Mouse (Mus musculus): ENCODE data around the gene Thsd7a.

Gene Thsd7a

DNA sequence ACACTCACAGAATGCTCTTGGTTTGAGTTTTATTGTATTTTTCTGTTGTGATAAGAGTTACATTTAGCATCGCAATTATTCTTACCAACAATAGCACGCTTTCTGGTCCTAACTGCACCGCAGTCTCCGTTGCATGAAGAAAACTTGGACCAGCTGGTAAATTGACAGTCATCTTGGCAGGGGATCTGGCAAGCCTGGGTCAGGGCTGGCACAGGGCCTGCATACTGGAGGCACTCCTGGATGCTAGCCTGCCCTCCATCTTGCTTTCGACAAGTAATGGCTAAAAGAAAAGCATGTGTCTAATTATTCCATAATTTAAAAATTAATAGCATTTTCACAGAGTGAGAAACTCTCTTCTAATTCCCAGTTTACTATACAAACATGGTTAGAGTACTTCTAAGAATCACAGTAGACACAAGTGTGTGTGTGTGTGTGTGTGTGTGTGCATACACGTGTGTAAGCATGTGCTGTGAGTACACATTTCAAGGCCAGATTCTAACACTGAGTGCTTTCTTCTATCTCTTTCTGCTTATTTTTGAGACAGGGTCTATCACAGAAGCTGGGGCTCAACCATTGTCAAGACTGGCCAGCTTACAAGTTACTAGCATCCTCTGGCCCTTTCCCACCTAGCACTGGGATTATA, 368.0 kb downstream of the Thsd7a start:
- peak; percentile 85 to 89 for DNase-seq

DNA sequence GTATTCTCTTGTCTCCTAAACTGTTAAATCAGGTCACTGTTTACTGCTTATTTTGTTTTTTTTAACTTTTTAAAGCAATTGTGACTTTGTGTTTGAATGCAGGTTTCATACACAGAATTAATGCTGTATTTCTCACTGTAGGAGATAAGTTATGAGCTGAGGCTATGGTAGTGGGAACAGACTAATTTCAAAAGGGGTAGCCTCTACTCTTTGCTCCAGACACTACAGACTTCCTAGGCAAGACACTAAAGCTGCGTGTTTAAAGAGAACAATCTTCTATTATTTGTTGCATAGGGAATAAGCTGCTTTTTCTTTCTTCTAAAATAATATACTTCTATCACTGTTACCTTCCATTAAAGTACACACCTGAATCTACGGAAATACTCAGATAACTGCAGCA, 368.5 kb downstream of the Thsd7a start:
- no peak for DNase-seq

DNA sequence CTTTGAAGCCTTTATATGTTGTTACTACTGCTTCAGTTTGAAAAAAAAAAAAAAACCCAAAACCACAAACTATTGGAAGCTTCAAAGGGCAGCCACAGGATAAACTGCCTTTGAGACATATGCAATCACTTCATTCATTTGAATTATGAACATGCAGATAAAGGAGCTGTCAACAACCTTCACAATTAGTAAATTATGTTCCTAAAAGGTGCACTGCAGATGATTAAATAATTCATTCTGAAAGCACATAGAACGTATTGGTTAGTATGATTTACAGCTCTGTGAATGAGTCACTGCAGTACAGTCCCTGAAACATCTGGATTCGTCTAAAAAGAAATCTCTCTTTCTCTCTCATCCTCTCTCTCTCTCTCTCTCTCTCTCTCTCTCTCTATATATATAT, 390.5 kb downstream of the Thsd7a start:
- no peak for DNase-seq

DNA sequence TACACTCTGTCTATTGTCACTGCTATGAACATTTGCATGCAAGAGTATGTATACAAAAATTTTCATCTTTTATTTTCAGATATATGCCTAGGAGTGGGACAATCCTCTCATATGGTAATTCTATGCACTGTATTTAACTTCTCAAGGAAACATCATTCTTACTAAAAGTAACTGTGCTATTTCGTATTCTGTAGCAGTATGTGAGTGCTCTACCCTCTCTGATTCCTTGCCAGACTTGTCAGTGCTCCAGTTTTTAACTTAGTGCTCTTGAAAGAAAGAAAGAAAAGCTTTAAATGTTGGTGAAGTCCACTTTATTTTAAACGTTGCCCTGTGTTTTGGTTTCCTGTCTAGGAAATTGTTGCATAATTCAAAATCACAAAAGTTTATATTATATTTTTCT, 395.6 kb downstream of the Thsd7a start:
- DNase-seq: no peak

DNA sequence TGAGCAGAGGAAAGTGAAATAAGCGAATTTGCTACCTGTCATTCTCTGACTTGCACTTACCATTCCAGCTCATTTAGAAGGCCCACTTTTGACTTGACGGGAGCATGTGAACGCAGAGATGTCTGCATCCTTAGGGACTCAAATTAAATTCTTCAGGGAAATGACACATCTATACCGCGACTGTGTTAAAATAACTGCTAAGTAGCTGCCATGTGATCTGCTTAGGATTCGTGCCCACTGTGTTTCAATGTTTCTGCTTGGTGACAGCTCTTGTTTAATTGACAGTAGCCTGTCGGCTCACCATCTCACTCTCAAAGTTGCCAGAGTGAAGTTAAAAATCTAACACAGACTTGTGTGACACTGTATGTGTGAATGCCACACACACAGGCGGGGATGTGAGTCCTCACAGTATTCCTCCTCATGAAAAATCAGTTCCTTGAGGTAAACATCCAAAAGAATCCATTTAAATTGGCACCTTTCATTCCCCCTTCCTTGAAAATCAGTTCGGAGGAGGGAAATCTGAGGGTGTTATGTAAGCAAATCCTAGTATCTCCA, 397.0 kb downstream of the Thsd7a start:
- no peak for DNase-seq

DNA sequence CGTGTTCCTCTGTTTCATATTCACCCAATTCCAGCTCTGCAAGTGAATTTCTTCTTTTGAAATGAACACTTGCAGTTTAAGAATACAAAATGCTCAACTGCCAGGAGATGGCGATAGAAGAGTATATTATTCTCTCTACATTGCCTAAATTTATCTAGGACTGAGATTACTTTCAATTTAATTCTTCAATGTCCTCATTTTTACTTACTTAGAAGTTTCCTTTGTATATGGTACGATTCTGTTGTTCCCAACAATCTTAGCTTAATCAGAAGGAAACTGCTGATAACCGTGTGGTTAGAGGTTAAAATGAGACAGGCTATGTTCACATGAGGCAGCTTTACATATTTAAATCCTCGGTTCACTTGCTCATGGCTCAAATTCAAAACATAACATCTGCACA, 398.5 kb downstream of the Thsd7a start:
- DNase-seq: no peak

DNA sequence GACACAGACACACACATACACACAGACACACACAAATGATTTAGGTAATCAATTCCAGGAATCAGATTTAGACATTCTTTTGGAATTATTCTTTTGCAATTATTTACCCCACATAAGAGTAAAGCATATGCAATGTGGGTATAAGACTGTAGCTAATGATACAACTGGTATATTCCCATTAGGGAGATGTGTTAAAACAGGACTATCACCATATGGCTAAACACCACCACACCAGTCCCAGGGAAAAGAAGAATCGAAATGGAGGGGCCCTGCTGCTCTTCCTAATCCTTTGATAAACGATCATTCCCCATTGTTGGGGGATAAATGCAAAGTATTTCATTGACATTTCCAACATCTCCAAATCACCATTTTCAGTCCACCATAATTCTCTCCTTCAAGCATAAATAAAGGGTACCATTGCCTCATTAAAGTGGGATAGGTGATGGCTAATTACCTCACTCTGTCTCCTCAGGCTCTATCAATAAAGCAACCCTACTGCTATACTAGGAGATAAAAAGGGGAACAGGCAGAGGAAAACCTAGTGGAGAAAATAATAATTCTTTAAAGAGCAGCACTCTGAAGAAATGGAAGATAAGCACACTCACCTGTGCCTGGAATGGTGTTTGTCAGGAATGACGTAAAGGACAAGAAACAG, 400.0 kb downstream of the Thsd7a start:
- no peak for DNase-seq

DNA sequence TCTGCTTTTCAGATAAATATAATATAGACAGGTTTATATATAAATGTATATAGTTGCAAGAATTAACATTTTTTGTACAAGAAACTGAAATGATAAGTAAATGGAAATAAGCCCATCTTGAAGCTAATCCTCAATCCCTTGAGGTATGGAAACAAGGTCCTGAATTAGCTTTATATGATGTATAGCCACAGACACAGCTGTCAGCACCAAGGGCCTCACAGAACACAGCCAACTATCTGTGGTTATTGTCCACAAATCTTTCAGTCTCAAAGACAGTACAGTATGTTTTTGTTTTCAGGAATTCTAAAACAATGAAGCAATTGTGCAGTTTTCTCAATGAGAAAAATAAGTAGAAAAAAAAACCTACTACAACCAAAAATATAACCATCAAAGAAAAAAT, 400.5 kb downstream of the Thsd7a start:
- no peak for DNase-seq

DNA sequence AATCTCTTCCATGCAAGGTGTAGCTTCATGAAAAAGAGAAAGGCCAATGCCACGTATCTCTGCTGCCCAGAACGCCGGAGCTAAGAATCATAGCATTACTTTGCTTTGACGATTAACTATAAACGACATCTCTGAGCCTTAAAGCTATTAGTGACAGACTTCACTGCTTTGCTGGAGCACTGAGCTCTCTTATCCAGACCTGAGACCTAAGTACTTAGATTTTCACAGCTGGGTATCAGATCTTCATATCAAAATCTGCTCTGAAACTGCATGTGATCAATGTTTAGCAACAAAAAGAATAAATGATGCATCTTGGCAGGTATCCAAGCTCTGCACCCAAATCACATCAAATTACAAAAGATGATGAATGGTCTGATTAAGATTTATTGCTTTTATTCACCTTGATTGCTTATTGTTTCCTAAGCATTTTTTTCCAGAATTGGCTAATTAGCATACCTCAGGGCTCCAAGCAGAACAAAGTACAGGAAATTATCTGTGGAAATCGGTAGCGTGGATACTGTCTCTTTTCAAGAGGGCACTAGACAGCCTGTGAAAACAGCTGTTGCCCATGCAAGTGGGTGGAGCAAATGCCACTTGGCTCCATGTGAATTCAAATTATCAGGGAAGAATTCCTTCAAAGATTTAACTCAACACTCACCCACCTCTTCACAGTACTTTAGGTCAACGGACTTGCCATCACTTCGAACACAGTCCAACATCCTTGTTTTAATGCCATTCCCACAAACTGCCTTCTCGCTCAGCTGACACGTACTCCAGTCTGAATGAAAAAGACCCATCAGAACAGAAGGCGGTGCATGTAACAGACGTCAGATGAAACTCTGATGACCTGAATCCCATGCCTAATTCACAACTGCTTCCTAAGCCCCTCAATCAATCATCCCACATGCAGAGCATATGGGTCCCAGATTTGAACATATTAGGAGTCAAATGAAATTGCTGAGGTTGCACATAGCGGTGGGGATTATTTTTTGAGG, 412.3 kb downstream of the Thsd7a start:
- no peak for DNase-seq

DNA sequence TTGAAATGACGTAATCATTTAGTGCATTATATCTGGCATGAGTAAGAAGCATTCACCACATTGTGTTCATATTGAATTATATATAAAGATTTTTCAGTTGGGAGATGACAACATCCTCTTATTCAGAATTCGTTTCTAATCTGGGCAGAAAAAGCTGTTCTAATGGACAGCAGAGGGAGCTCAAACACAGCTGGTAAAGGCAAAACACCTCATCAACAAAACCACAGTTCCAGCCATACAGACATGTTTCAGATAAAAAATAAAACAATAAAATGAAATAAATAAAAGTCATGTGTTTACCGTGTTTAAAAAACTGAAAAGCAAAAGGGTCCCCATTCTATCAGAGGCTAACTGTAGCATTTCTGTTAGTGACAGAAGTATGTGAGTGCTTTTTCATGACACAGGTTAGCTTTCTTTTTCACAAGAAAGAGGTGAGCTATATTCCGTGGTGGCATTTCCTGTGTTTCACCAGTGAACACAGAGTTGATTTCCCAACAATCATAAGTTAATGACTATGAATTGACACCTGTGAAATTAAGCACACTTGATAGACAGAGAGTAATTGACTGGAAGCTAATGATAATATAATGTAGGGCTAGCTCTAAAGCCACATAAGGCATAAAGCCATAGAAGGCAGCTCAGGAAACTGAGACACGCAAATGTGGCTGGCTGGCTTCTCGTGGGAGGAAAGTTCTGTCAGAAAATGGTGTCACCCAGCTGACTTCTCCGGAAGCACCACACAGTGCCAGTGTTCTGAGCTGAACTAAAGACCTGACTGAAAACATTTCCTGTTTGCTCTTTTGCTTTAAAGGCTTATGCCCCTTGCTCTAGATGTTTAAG, 433.9 kb downstream of the Thsd7a start:
- DNase-seq: peak; percentile 5 to 22

DNA sequence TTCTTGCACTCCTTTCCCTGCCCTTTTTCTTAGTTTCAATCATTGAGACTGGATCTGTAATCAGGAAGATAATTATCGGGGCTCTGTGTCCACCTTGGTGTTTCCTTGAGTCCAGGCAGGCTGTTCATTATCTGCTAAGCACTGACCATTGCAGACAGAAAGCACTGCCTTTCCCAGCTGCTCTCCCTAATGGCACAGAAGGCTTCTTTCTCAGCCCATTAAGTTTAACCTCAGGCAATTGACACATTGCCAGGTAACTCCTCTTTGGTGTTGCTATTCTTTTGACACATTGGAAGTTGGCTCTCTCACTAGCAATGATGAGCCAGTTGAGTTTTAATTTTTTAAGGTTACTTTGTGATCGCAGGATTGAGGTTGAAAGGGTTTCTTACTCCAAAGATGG, 441.7 kb downstream of the Thsd7a start:
- DNase-seq: peak in 1 of 2 experiments; percentile 3

DNA sequence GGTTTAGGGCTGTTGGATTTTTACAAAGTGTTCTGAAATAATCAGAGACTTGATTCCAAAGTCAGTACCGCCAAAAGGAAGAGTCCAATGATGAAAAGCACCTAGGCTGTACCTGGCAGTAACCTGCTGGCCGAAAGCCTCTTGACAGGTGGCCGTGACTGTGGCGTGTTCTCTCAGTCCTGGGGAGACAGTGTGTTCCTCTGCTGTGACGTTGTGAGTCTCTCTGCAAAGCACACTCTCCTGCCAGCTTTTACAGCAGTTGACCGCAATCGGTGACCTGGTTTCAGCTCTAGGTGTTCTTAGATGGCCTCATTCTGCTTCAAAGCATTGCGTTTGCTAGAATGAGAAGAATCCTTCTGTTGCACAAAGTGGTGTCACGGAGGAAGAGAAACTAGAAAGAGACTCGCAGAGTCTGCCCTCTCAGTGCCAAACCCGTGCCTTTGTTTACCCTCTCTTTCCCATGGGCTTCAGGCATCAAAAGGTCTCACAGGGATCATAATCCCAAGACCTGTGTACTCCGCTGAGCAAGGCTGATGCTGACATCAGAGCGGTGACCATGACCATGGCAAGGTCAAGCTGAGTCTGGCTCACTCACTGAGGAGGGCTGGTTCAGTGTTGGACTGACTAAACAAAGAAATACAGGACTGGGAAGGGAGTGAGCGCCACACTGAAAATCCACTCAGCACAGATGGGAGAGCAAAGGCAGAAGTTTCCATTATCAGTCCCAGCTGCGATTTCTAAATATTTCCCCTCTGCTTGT, 486.4 kb downstream of the Thsd7a start:
- peak; percentile 81 to 84 for DNase-seq
